Mouse (Mus musculus): ENCODE measurements around the gene Mzt1.
"Not testable (repeated sequence)": the region's sequence is repeated elsewhere in the genome, so short reads cannot be mapped to it uniquely, and the experiment has no call there.

The Mzt1 gene

DNA sequence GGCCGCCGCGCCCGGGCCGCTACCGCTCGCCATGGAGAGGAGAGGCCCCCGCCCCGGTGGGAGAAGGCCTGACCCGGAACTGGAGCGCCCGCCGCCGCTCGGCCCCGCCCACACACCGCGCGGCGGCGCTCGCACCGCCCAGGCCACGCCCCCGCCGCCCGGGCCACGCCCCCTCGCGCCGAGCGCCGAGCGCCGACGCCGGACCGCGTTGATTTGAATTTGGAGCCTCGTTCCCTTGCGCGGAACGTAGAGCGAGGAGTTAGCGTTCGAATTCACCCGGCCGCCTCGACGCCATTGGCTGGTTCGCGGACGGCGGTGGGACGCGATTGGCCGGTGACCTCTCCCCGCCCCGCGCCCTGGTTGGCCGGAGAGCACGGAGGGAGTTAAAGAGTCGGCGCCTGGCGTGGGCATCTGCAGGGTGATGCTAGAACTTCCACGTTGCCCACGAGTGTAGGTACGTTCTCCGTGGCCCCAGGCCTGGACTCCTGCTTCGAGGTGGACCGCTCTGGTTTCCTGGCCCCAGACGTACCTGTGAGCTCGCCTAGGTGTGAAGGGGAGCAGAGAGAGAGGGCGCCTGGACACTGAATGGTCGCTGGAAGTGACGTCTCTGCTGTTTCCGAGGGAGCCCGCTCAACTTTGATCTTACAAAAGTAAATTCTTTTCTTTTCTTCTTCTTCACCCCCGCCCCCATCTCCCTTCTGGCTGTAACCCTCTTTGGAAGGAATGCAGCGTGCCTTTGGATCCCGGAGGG is at the start of gene Mzt1, which contains the start of gene Bora:
Gene Mzt1, minus strand, starts transcription at position 104 of the 751 bp plus-strand sequence.
Gene Bora, plus strand, starts transcription at position 192 of the 751 bp plus-strand sequence.
- peak; percentile 92 for DNase-seq (ENCODE audit: low spot score)

DNA sequence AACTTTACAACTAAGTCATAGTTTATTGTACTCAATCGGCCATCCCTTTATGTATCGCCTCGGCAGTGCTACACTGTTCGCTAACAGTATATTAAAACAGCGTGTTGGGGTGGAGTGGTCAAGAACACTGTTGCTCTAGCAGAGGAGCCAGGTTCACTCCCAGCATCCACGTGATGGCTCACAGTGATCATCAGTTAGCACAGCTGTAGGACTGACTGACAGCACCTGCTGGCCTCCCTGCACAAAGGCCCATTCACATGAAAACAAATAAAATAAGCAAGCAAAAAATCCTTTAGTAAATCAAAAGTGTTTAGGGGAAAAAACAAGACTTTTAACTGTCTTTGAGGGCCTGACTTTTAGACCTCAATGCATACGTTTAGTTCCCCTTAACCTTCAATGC is 43.0 kb upstream of the Mzt1 start:
- no peak for DNase-seq (ENCODE audit: low spot score)

DNA sequence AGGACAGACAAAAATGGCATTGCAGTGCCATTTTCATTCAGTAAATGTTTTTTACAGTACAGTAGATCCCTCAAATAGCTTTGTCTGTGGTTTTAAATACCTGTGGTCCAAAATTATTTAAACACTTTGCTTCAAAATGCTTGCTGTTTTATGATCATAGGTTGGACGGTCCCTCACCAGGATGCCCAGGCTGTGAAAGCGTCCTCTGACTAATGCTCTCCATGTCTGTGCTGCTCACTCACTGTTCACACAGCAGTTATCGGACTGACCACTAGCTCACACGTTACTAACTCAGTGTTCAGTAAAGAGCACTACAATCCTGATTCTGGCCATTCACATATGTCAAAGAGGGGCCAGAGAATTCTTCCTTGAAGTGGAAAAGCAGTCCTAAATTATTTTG is 25.2 kb upstream of the Mzt1 start:
- DNase-seq (ENCODE audit: low spot score) = no peak

DNA sequence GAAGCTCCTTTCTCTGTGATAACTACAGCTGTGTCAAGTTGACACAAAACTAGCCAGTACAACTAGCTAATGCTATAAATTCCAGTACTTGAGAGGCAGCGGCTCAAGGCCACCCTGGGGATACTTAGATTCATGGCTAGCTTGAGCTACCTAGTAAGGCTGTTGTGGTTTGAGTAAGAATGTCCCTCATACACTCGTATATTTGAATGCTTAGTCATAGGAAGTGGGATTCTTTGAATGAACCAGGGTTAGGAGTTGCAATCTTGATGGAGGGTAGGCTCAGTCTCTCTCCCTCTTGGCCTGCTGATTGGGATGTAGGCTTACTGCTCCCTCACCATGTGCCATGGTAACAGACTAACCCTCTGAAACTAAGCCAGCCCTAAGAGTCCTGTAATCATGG is 17.2 kb upstream of the Mzt1 start:
- DNase-seq (ENCODE audit: low spot score) = no peak

DNA sequence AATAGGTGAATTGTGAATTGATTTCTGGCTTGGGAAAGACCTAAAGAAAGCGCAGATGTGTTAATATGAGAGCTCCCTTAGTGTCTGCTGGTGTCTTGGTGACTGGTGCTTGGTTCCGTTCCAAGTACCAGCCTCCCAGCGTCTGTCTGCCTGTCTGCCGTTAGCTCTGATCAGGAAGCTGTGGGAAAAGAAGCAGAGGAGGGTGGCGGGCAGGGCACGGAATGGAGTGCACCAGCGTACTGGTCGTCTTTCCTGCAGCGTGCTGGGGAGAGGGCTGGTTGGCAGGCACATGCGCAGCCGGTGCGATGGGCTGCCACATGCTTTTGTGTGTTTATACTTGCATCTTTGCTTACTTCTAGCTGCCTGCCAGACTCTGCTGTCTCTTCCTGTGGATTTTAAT is 14.7 kb upstream of the Mzt1 start:
- DNase-seq (ENCODE audit: low spot score) = no peak

DNA sequence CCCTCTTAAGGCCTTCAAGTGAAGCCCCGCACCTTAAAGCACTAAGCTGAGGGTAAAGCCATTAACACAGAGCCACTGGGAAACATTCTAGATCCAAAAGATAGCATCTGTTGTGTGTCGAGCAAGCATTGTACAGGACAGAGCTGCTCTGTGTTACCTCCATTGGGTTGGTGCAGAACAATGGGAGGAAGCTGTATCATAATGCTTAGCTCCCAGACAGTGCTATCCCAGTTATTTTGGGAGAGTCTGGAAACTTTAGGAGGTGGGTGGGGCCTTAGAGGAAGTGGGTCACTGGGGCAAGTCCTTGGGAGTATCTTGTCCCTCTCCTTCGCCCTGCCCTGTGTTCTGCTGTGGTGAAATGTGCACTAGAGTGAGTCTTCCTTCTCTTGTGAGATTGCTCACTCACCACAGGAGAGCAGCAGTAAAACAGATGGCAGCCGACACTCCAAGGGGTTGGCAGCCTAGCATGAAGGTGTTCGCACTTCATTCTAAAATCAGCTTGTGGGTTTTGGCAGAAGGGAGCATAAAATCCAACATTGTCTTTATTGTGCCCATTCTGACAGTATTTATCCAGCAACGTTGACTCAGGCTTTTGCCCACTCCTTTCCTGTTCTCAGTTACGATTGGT is 13.1 kb upstream of the Mzt1 start:
- DNase-seq (ENCODE audit: low spot score) = no peak

DNA sequence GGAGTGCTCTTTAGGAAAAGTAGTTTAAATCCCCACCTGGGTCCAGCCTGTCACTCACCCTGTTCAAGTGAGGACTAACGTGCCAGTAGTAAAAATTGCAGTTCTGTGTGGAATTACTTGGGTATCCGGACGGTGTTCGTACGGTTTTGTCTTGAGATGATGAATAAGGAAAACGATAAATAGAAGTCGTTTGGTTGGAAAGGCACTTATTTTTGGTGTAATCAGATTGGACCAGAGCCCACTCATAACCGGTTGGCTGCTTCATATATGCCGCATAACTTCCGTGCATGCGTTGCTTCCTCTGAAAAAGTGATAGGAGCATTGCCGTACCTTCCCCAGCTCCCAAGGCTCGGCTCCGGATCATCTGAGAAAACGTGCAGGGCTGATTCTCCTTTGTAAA is 848 bp upstream of the Mzt1 start:
- no peak for DNase-seq (ENCODE audit: low spot score)

DNA sequence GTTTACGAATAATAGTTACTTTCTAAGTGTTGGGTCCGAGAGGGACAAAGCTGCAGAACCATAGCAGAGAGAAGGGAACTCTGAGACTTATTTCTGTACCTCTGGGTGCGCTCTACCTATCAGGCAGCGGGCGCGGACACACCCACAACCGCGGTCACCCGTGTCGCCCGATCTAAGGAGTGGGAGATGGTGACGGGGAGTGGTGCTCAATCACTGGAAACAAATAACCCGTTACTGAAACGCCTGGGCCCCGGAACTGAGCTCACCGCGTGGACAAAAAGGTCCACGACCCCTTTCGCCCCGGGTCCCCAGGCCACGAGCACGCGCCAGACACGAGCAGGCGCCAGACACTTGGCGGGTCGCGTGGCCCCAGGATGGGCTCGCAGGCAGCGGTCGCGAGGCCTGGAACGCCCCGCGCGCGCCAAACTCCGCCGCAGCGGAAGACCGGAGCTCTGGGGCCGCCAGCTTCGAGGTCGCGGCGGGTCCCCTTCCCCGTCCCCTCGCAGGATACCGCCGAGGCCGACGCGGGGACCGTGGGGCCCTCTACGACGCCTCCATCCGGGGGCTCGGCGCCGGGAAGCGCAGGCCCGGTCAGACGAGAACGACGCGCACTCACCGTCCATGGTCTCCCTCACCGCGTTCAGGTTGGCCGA is 430 bp downstream of the Mzt1 start:
- no peak for DNase-seq (ENCODE audit: low spot score)

DNA sequence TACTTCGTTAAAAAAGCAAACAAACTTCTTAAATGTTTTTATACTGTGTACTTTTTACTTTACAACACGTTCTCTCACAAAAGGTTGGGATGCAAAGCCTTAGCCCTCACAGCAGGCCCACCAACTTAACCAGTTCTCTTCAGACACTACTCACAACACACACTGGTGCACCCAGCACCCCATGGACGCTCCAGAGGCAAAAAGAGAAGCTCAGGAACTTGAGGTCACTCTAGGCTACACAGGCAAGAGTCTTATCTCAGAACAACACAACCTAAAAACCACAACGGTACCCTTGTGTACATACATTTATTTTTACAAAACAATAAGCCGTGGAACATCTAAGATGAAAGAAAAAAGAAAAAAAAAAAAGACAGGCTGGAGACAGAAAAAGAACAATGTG is 1.2 kb downstream of the Mzt1 start:
- no peak for DNase-seq (ENCODE audit: low spot score)

DNA sequence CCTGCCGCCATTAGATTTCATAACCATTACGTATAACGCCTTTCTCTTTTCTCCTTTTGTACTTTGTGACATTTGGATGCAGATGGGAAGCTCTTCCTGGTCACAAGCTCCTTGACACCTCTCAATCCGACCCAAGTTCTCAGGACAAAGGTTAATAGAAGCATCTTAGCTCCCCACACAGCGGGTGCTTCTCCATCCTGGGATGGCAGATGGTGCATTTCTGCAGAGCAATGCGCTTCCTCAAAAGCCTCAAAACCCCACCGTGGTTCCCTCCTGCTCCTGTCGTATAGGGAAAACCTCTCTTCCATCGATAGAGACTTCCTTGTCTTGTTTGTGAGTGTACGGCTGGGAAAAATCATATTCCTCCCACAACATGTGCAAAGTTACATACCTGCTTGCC is 1.8 kb downstream of the Mzt1 start:
- no peak for DNase-seq (ENCODE audit: low spot score)

DNA sequence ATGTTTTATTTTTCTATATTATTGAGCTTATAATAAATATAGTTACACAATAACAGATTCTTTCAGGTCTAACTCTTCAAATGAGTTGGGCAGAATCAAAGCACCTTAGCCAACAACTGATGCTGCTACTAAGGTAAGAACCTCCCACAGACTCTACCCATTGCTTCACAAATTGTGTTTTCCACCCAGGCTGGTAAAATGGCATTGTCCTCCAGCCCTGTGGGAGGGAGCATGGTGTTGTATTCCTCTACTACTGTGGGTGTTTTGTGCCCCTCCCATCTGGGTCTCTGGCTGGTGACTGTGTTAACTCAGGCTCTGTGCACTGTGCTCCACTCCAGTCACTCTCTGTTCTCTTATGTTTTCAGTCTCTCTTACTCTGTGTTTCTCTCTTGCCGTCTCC is 2.4 kb downstream of the Mzt1 start:
- DNase-seq (ENCODE audit: low spot score) = no peak

DNA sequence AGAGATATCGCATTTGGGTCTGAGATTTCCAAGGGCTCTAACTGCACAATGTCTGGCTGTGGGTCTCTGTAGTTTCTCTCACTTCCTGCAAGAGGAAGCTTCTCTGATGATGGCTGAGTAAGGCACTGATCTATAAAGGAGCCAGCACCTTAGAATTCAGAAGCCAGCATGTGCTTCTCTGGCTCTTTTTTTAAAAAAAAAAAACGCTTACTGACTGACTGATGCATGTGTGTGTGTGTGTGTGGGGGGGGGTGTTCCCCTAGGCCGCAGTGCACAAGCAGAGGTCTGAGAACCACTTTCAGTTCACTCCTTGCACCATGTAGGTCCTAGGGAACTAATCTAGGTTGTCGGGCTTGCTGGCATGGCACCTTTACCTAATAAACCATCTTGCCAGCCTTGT is 4.5 kb downstream of the Mzt1 start:
- no peak for DNase-seq (ENCODE audit: low spot score)

DNA sequence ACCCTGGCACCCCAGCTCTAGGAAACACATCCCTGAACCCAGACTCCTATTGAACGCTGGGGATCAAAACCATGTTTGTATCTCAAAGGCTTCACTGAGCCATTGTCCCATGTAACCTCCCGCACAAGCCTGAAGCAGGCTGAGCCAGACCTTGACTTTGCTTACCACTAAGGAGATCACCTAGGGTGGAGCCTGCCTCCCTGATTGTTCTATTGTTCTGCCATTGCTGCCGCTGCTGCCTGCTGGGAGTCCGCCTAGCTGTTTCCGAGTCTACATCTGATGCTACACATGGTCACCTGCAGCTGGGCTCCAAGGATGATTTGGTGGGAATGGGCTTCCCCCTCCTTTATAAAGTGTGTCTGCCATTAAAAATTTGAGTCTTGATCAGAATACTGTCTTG is 6.6 kb downstream of the Mzt1 start:
- not testable (repeated sequence) for DNase-seq (ENCODE audit: low spot score)

DNA sequence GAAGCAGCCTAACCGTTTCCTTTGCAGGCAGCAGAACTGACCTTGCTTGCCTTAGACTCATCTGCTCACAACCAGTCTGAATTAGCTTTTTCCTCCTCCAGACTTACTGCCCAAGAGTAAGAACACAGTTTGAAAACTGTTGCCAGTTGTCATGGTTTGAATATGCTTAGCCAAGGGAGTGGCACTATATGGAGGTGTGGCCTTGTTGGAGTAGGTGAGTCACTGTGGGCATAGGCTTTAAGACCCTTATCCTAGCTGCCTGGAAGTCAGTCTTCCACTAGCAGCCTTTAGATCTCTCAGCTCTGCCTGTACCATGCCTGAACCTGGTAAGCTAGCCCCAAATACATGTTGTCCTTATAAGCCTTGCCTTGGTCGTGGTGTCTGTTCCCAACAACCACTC is 8.2 kb downstream of the Mzt1 start:
- no peak for DNase-seq (ENCODE audit: low spot score)

DNA sequence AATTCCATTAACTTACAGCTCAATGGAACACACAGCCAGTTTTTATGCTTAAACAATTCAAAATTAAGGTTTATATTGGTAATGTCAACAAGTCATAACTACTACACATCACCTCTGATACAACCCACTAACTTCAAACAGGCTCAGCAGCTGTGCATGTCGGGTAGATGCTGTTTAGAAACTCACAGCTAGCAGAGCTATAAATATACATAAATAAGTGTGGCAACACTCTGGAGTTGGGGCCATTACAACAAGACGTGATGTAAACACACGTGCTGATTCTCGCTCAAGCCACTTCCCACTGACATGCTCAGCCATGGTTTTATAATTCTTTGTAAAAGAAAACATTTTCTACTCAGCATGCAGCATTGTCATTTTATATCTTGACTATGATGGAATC is 9.9 kb downstream of the Mzt1 start:
- DNase-seq (ENCODE audit: low spot score) = no peak

DNA sequence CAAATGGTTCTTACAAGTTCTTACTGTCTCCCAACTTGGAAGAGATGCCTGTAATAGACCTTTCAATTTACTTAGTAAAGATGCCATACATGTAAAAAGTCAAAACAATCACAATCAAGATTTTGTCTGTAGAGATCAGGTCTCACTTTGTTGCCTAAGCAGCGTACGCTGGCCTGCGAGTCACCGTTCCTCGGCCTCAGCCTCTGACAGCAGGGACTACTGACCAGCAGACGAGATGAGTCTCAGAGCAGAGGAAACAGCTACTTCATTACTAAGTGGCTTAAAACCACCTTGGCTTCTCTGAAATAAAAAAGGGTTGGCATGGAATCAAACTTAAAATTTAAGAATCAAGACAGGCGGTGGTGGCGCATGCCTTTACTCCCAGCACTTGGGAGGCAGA is 11.1 kb downstream of the Mzt1 start:
- not testable (repeated sequence) for DNase-seq (ENCODE audit: low spot score)

DNA sequence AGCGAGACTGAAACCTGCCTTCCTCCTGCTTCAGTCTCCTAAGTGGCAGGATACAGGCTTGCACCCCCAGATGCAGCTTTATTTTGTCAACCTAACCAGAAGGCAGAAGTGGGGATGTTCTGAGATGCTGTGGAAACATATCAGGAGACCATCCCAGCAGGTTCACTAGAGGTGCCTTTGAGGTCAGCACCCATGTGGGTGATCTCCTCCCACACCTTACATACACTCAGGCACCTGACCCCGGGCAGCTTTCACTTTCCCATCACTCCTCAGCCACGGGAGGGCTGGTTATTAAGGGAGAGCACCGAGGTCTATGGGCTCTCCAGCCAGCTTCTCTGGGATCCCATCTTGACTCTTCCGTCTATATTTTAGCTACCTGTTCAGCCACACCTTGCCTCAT is 13.3 kb downstream of the Mzt1 start:
- DNase-seq (ENCODE audit: low spot score) = no peak

DNA sequence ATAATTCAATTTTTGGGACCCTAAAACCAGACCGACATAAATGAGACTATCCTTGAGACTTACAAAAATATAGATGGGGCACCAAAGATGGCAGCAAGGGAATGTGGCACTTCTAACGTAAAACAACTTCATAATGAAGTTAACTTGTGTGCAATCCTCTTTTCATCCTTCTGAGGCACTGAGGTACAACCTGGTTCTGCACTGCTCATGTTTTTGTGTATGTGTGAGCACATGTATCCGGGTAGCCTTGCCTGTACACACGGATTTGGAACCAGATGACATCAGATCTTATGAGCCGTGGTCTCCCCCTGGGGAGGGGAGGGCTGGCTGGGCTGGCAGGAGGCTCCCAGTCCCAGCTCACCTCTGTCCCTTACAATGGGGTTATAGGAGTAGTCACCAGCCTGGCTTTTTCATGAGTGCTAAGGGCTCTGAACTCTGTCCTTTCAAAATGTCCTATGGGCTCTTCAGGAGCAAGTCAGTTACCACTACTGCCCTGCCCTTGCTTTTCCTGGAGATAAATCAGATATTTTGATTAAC is 14.5 kb downstream of the Mzt1 start:
- no peak for DNase-seq (ENCODE audit: low spot score)

DNA sequence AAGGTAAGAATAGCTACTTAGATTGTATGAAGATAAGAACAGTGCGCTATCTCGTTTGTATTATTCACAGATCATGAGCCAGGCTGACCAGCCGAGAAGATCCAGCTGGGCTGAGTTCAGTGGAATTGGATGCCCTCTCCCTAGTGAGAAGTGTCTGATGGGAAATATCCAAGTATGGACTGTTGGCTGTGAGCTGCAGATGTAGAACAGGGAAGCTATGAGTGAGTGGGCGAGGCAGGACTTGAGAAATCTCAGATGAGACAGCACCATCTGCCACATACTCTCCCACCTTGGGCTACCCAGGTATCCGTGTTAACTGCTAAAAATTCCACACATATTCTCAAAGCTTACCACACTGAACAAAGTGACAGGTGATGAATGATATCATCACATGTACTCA is 15.9 kb downstream of the Mzt1 start:
- no peak for DNase-seq (ENCODE audit: low spot score)

DNA sequence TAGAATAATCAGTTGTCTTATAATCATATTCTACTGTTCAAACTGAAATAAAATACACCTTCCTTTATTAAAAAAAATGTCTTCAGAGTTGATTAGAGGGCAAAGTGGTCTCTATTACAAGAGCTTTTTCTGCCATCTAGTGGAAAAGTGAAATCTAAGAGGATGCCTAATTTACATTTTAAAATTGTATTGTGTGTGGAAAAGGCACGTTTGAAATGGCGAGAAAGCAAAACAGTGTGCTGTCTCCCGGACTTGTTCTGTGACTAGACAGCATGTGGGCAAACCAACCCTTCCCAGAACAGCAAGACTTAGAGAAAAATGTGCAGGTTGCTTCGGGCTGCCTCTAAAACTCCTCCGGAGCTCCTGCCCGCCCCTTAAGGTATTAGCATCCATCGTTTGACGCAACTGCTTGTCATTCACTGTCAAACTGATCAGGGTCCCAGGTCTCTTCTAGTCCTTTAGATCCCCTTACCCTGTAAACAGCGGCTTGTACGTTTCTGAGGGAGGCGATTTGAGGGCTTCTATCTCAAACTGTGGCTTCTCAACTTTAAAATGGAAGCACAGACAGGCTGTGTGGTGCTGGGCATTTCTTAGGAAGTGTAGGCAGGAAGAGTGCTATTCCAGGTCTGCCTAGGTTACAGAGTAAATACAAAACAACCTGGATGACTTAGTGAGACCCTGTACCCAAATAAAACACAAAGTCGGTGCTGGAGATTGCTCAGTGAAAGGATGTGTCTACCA is 23.4 kb downstream of the Mzt1 start:
- DNase-seq (ENCODE audit: low spot score) = no peak

DNA sequence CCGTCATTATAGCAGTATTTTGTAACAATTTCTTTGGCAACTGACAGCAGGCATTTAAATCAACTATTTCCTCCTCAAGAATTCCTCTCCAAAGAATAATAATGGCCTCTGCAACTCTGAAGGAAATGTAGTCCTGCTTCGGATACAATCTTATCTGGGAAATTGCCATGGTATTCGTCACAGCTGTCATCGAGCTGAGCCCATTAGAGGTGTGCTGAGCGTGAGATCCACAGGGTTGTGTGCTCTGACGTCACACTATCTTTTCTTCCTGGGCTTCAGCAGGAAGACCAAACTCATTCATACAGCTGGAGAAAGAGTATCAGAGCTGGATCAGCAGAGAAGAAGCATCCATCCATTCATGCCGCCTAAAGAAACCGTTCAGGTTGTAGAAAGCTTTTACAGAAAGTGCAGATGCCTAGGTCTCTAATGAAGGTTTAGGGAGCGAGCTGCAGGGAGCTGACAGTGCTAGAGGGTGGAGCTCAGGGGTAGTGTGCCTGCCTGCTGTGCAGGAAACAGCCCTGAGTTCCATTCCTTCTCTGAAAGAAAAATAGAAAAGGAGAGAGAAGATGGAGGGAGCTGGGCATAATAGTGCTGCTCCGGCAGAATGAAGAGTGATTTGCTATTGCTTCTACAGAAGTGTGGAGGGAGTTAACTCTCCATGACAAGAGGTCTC is 26.7 kb downstream of the Mzt1 start:
- DNase-seq (ENCODE audit: low spot score) = no peak

DNA sequence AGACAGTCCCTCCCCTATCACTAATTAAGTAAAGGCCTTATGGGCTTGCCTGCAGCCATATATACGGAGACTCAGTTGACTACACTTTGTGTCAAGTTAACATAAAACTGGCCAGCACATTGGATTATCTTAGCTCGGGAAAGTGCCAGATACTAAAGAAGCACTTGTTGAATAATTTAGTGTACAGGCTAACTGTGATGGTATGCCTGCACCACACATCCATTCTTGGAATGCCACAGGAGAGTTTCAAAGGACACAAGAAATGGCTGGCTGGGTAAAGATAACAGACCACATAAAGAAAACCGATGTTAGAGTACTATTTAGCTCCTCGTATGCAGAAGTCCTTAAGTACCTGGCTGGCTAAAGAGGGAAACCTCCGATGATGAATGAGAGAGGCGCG is 27.2 kb downstream of the Mzt1 start:
- no peak for DNase-seq (ENCODE audit: low spot score)
